Mouse (Mus musculus): ENCODE results near the gene Bik. TPM values are rescaled to one million over a fixed set of nuclear protein-coding genes. Genes with fewer than 3 reads are reported as not detected.

Gene Bik
- total RNA-seq, 2 experiments from 2014 or later: not detected

DNA sequence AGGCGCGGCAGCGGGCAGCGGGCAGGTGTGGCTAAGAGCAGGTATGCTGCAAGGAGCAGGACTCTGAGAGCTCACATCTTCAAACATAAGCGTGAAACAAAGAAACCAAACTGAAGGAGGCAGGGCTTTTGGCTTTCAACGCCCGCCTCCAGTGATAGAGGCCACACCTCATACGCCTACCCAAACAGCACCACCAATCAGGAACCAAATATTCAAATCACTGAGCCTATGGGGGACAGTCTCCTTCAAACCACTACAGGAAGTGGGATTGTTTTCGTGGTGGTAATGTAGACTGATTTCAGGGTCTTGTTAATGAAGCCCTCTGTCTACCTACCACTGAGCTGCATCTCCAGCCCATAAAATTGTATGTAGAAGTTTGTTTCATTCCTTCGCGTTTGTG is 43.0 kb downstream of the Bik start:
- intact Hi-C loops (cut with DNase I): no loop called here
- DNase-seq (ENCODE audit: extremely low spot score in 1 of 2, low spot score in 2 of 2): no peak

DNA sequence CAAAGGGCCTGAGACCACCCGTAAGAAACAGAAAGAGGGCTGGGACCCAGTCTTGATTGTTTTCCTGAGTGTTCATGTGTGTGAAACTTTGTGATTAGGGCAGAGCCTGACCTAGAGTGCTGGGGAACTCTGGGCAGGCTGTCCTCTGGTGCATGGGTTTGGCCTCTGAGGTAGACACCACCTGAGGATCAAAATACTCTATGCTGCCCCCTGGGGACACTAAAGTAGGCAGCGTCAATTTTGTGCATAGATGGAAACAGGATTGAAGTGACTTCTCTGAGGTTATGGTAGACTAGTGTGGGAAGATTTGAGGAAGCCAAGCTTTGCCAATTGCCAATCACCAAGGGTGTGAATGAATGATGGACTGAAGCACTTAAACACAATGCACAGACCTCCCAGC is 44.0 kb downstream of the Bik start:
- intact Hi-C loops (cut with DNase I): no loop called here
- no peak for DNase-seq (ENCODE audit: extremely low spot score in 1 of 2, low spot score in 2 of 2)

DNA sequence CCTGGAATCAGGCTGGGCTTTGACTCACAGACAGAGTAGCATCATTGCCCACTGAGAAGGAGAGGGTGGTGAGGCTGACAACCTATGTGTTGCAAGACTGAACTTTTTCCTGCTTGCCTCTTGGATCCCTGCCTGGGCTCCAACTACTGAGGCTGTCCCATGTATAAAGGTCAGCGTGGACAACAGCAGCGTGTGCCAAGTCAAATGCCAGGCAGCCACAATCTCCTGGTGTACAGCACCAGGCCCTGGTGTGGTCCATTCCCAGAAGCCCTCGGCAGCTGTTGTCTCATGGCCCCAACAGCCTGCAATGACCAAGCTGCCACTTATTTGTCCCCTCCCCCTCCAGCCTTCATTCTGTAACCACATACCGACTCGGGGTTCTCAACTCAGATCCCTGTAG is 45.0 kb downstream of the Bik start:
- intact Hi-C loops (cut with DNase I): no loop called here
- DNase-seq (ENCODE audit: extremely low spot score in 1 of 2, low spot score in 2 of 2): no peak

DNA sequence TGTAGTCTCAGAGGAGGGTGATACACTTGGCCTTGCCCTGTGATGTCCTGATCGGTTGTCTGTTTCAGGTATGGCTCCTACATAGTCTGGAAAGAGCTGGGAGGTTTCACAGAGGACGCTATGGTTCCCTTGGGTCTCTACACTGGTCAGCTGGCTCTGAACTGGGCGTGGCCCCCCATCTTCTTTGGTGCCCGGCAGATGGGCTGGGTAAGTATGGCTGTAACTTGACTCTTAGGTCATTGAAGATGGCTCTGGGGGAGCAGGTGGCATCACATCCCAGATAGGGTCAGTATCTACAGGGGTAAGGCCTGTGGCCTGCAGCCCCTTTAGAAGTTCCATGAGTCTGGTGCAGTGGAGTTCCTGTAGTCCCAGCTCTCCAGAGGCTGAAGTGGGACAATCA is 45.5 kb downstream of the Bik start:
- no peak for DNase-seq (ENCODE audit: extremely low spot score in 1 of 2, low spot score in 2 of 2)
- intact Hi-C loops (cut with DNase I): no loop called here

DNA sequence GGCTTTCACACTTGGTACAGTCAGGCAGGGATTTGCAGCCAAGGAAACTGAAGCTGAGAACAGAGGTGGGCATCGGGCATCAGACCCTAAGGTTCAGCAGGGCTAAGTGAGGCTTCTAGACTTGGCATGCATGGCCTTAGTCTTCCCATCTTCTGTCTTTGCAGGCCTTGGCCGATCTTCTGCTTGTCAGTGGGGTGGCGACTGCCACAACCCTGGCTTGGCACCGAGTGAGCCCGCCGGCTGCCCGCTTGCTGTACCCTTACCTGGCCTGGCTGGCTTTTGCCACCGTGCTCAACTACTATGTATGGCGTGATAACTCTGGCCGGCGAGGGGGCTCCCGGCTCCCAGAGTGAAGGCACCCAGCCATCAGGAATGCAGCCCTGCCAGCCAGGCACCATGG is 46.9 kb downstream of the Bik start:
- intact Hi-C loops (cut with DNase I): no loop called here
- no peak for DNase-seq (ENCODE audit: extremely low spot score in 1 of 2, low spot score in 2 of 2)

DNA sequence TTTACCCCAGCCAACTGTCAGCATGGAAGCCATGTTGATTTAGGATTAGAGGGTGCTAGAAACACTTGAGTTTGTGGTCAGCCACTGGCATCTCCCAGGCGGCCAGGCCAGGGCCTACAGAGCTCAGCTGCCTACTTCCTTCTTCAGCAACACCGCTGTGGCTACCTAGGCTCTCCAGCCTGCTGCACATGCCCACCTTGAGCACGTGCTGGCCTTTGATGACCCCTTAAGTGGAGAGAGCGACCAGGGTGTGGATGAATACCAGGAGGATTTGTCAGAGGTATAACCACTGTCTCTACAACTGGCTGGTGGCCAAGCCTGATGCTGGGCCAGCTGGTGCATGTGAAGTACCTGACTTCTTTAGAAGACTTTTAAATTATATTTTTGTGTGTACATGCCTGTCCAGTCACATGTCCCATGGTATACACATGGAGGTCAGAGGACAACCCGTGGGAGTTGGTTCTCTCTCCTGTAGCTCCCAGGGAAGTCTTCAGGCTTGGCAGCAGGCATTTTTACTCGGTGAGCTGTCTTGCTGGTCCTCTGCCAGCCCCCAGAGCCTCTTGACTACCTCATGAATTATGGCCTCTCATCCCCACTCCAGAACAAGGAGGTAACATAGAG is 48.2 kb downstream of the Bik start:
- no peak for DNase-seq (ENCODE audit: extremely low spot score in 1 of 2, low spot score in 2 of 2)
- intact Hi-C loops (cut with DNase I): no loop called here

DNA sequence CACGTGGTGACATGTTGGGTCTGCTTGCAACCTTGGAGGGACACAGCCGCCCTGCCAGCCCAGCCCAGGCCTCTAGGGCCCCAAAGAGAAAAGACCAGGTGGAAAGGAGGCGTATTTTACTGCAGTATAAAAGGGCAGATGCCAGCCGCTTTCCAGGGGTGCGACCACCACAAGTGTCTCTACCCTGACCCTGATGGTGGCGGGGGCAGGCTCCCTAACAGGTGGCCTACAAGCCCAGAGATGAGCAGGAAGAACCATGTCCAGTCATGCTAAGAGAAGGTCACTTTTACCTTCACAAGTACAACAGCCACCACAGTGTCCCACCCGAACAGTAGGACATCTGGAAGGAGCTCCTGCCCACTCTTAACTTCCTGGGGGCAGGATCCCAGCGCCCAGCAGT is 48.9 kb downstream of the Bik start:
- DNase-seq (ENCODE audit: extremely low spot score in 1 of 2, low spot score in 2 of 2): no peak
- intact Hi-C loops (cut with DNase I): no loop called here

DNA sequence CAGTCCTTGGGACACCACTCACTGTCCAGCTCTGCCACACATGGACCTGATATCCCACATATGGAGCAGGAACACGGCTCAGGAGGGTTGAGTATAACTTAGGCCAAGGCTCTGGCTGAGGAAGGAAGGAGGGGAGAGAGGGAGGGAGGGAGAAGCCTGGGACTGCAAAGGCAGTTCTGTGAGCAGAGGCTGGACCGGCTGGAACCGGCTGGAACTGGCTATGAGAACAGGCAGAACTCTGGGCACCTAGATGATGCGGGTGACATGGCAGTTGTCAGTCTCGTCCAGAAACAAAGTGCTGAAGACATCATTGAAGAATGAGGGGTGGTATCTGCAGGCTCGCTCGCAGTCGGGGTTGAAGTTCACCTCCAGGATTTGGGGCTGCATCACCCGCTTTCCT is 50.0 kb downstream of the Bik start:
- intact Hi-C loops (cut with DNase I): no loop called here
- no peak for DNase-seq (ENCODE audit: extremely low spot score in 1 of 2, low spot score in 2 of 2)

DNA sequence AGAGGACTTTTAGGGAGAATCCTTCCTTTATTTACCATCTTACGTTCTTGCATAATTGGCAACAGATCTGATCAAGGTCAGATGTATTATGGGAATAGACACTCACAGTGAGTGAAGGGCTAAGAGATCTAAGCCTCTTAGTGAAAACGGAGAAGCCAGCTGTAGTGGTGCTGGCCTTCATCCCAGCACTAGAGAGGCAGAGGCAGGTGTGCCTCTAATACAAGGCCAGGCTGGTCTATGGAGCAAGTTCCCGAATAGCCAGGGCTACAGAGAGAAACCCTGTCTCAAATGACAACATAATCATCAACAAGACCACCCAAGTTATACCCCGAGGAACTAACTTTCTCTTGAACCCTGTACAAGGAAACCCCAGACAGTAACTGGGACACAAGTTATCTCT is 56.3 kb downstream of the Bik start:
- intact Hi-C loops (cut with DNase I): no loop called here
- no peak for DNase-seq (ENCODE audit: extremely low spot score in 1 of 2, low spot score in 2 of 2)

DNA sequence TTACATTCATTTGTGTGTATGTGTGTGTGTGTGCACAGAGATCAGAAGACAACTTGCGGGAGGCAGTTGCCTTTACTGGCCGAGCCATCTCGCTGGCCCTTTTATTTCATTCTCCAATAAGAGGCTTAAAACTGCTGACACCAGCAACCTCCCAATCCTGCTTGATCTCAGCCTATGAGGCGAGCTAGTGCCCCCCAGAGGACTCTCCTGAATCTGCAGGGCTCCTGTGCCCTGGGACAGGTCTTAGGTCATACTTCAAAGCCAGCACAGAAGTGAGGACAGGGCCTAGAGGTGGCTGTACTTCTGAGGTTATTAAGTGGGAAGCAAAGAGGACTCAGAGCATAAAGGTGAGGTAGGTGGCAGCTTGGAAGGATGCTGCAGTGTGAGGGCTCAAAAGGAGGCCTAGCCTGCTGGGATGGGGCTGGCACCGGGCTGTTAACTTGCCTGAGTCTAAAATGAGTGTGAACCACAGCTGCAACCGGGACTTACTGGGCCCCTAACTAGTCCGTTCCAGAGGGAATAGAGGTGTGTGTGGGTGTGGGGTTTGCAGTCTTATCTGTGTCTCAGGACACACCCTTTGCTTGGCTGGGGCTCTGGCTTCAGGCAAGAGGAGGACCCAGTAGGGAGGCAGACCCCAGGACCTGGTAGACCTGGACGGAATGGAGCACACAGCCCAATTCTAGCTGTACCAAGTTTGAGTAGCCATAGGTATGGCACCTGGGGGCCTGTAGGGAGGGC is 56.9 kb downstream of the Bik start:
- intact Hi-C loops (cut with DNase I): no loop called here
- DNase-seq (ENCODE audit: extremely low spot score in 1 of 2, low spot score in 2 of 2): no peak

DNA sequence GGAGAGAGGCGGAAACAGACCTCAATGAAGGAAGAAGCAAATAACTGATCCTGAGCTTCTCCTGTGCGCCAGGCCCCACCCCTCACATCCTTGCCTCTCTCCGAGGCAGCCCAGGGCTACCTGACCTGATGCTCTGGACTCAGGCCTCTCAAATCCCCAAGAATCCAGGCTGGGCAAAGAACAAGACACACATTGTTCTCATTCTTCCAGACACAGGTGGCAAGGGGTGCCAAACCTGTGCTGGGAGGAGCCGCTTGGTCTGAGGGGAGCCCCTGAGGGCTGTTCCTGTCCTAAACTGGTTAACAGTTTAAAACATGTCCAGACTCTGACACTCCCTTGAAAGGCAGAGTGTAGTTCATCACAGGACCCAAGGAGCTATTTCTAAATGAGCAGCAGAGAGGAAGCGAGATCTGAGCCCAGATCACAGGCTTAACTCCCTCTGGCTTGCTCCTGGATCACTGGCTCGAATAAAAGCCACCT is 58.1 kb downstream of the Bik start:
- intact Hi-C loops (cut with DNase I): no loop called here
- no peak for DNase-seq (ENCODE audit: extremely low spot score in 1 of 2, low spot score in 2 of 2)

DNA sequence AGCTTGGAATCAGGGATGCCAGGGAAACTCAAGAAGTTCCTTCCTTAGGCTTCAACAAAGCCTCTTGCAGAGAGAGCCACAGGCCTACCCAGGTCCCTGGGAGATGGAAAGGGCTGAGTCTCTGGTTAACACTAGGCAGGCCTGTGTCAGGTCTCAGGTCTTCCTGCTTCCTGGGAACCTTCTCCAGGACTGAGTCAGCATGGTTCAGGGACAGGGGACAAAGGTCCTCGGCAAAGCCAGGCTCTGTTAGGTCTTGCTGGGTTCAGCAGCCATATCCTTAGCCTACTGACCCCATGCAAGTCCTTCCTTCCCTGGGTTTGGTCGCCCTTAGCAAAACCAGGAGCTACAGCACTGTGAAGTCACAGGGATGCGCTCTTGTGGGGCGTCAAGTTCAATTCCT is 64.2 kb downstream of the Bik start:
- intact Hi-C loops (cut with DNase I): no loop called here
- no peak for DNase-seq (ENCODE audit: extremely low spot score in 1 of 2, low spot score in 2 of 2)

DNA sequence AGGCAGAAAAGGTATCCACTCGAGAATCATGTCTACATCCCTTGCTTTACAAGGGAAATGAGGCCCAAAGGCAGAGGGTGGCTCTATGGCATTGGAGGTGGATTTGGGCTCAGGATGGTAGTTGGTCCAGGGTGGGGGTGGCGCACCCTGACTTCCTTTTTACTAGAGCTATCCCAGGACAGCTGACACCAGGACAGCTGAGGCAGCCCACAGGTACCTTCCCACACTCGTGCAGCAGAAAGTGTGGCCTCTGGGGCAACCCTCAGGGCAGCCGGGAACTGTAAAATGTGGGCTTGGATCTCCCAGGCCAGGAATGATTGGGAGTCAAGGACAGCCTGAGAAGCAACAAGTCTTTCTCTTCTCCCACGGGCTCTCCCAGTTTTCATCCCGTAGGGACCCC is 65.1 kb downstream of the Bik start:
- intact Hi-C loops (cut with DNase I): no loop called here
- DNase-seq (ENCODE audit: extremely low spot score in 1 of 2, low spot score in 2 of 2): no peak

DNA sequence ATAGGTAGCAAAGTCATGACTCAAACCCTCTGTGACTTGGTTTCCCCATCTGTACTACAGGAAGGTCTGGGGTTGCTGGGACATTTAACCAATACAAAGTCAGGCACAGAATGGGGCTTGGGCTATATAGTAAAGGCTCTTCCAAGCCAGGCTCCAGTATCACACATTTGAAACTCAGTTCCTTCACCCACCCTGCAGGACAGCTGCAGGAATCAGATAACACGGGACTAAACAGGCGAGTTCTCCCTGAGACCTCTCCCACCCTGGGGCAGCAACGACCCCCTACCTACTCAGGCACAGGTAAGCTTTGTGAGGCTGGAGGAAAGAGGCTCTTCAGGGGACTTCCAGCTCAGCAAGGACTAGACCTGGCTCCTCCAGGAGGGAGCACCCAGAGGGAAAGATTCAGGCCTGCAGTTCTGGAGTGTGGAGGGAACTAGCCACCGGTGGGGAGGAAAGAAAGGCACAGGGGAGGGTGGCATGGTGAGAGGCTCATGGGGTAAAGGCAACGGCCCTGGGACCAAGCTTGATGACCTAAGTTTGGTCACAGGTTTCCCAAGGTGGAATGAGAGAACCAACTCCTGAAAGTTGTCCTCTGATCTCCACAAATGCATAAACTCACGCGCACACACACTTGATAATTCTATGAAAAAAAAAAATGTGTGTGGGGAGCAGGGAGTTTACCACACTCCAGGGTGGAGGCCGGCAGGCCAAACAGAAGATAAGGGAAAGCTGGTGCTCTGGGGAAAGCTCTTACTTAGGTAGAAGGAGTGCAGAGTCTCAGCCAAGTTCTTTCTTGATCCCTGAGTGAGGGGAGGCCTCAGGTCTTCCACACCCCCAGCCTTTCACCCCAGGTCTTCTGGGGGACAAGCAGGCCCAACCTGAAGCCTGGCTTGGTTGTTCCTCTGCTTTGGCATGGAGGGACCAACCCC is 65.9 kb downstream of the Bik start:
- DNase-seq (ENCODE audit: extremely low spot score in 1 of 2, low spot score in 2 of 2): no peak
- intact Hi-C loops (cut with DNase I): no loop called here

DNA sequence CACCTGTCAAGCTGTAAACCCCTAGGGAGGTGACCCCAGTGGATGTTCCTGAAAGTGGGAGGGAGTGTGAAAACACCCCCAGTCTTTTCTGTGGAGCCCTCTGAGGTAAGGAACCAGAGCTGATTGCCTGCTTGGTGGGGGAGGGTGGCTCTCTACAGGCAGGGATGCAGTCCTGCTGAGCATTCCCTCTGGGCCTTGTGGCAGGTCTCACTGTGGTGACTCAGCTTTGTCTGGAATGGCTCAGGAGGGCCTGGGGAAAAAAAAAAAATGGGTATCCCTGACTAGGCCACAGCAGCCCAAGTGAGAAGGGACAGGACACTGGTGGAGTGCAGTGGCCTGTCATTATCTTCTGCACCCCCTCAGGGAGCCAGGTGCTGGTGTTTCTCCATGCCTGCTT is 66.5 kb downstream of the Bik start:
- intact Hi-C loops (cut with DNase I): no loop called here
- DNase-seq (ENCODE audit: extremely low spot score in 1 of 2, low spot score in 2 of 2): no peak

DNA sequence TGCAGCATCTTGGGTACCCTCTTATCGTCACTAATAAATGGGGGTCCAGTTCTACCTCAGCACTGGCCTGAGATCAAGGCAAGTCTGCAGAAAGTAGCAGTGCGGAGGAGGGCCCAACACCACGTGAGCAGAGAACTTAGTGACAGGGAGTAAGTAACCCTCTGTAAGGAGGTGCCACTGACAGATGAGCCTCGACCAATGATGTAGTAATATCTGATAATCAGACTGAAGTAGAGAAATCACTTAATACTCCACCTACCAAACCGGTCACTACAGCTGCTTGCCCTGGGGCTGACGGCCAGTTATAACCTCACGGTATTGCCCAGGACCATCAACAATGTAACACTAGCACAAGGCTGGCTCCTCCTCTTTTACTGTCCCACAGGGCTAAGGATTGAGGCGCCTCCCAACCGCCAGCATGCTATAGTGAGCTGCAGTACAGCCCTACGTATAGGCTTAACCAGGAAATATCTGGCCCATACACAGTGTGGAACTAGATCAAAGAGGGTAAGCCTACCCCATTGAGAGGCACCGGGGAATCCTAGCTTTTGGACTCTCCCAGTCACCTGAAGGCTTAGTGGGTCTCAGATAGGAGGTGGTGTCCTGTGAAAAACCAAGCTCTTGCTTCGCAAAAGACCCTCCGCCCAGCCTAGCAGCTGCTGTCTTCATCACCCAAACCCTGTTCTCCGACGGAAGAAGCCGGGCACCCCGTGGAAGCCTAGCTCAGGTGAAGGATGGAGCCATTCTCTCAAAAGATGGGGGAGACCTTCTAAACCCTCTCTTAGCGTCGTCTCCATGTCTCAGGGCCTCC is 67.2 kb downstream of the Bik start:
- DNase-seq (ENCODE audit: extremely low spot score in 1 of 2, low spot score in 2 of 2): no peak
- intact Hi-C loops (cut with DNase I): no loop called here
